Mouse (Mus musculus): Measurements from ENCODE around the gene Sox5.
"Not testable (repeated sequence)": the region's sequence is repeated elsewhere in the genome, so short reads cannot be mapped to it uniquely, and the experiment has no call there.

Sox5 gene

GRCm38 (mm10) chr6:144265004-144265403, 516.8 kb downstream of the Sox5 start:
- no peak for DNase-seq

DNA sequence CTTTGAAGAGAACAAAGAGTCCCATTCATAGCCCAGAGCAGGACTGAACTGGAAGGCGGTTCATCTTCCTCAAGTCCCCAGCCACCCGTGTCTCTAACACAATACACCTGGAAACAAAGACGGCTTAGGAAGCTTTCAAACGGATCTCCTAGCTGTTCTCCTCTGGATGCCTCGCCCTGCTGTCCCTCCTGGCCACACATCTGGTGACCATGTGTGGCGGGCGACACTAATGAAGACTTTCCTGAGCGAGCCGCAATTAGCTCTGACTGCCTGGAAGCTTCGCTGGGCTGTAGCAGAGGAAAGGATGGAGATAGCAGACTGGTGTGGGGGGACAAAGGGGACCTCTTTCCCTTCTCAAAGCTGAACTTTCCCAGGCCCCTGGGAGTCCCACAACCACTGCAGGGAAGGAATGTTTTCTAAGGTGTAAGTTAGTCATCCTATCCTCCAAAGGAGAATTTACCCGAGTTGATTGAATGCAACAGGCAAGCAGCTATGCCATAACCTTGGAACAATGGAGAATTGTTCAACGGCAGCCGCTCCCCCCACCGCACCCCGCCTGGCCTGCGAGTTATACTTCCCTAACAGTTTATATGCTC, 517.4 kb downstream of the Sox5 start:
- no peak for DNase-seq

- peak; percentile 35 for DNase-seq
Measured at GRCm38 (mm10) chr6:144256500-144256899, 525.3 kb downstream of the Sox5 start.

GRCm38 (mm10) chr6:144252191-144252718, 529.5 kb downstream of the Sox5 start:
- no peak for DNase-seq

DNA sequence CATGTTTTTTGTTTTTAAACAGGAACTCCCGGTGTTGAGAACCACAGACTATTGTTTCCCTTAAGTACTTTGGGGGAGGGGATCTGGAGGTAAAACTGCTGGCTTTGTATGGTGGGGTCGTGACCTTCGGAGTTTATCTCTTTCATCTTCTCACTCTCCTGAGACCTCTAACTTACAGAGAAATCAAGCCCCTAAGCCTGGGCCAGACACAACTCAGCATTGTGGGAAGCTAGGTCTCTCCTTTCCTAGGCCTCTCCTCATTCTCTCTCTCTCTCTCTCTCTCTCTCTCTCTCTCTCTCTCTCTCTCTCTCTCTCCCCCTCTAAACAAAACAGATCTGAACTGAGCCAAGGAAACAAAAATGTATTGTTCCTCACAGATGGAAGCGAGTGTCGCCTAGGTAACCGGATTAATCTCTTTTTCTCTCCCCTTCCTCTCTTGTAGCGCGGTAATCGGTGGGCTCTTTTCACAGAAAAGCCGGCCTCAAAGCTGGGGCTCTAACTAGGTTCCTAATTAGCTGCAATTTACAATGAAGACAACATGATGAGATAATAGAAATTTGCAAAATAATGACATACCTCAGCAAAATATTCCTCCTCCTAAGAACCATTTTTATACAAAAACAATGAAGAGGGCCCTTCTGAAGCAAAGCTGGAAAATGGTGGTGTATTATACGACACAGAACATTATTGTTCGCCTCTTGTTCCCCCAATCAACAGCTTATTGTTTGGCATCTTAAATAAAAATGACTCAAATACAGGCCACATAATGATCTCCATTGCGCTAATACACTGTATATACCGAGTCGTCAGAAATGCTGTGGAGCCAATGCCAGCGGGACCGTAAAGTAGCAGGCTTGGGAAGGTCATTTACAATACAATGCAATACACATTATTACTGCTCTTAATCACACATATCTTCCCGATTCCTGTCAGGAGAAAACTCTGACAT, 530.3 kb downstream of the Sox5 start:
- no peak for DNase-seq

- DNase-seq = no peak
Measured at GRCm38 (mm10) chr6:144250625-144251181, 531.1 kb downstream of the Sox5 start.

- DNase-seq = no peak
Measured at GRCm38 (mm10) chr6:144236581-144236980, 545.2 kb downstream of the Sox5 start.

DNA sequence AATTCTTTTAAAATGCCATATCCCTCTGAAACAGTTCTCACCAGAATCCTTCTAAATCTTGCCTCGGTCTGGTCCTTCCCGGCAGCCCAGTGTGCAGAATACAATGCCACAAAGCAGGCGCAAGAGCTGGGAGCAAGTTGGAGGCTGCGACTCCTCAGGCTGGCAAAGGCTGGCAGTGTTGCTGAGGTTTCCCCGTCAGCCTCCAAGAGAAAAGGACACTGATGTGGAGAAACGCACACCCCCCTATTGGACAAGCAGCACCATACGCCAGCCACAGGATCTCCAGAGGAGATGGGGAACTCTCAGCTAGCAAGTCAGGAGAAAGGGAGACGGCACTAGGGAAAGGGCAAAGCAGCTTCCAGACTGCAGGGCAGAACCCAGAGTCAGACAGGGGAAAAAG, 577.8 kb downstream of the Sox5 start:
- no peak for DNase-seq

- no peak for DNase-seq
Measured at GRCm38 (mm10) chr6:144203013-144203412, 578.8 kb downstream of the Sox5 start.

- DNase-seq = no peak
Measured at GRCm38 (mm10) chr6:144201402-144202040, 580.3 kb downstream of the Sox5 start.

GRCm38 (mm10) chr6:144197209-144198119, 584.3 kb downstream of the Sox5 start:
- DNase-seq = no peak

DNA sequence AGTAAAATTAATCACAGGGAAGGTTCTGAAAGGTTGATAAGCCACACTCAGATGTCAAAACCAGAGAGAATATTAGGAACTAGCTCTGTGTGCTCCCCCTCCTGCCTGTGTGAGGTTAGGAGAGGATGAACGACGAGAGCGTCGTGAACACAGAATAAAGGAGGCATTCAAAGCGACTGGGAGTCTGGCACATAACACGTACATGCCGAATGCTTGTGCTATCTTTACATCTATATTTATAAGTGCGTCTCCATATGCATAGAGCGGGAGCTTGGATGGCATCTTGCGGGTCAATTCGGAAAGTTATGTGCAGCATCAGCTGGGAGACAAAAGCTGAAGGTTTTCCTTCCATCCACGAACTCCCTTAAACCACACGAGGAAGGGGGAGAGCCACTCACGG, 585.8 kb downstream of the Sox5 start:
- no peak for DNase-seq

- DNase-seq = no peak
Measured at GRCm38 (mm10) chr6:144183087-144183486, 598.7 kb downstream of the Sox5 start.

GRCm38 (mm10) chr6:144182429-144182828, 599.3 kb downstream of the Sox5 start:
- DNase-seq = not testable (repeated sequence)

DNA sequence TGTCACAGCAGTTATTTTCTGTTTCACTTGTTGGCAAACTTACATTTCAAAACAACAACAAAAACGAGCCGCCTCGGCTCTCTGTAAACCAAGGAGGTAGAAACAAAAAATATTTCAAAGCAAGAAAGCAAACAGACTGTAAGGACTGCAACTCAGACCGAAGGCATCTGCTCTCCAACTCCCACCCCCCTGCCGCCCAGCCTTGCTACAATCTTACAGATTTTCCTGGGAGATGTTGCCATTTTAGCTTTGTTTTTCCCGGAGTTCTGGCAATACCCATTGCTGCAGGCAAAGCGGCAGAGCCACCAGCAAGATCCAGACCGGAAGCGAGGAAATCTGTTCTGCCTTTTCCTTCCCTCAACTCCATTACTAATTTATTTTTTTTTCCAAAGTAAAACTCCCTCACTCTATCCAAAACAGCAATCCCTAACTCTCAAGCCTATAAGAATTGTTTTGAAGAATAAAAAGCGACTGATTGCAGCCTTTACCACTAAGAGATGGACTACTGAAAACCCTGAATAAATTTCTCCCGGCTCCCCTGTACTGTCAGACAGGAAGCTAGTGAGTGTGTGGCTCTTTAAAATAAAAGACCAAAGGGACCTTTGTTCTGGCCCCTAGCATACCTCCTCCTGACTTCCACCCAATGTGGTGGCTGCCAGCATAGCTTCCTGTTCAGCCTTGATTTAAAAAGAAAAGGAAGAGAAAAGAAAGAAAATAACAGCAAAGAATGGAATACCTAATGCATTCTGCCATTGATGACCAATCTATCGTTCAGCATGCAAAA, 600.5 kb downstream of the Sox5 start:
- DNase-seq = peak; percentile 38

DNA sequence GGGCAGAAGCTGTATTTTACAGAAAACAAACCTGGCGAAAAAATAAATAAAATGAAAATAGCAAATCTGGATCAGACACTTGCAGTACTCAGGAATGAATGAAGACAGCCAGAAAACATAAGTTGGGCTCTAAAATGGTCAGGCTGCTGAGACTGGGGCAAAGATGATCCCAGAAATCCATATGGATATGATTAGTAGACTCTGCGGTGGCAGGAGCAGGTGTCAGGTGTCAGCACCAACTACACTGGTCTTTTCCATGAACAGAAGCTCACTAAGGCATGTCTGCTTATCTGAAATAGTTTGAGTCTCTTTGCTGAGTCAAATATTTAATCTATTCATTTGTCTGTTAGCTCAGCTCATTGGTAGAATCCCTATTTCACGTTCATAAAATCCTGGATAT, 602.7 kb downstream of the Sox5 start:
- no peak for DNase-seq

DNA sequence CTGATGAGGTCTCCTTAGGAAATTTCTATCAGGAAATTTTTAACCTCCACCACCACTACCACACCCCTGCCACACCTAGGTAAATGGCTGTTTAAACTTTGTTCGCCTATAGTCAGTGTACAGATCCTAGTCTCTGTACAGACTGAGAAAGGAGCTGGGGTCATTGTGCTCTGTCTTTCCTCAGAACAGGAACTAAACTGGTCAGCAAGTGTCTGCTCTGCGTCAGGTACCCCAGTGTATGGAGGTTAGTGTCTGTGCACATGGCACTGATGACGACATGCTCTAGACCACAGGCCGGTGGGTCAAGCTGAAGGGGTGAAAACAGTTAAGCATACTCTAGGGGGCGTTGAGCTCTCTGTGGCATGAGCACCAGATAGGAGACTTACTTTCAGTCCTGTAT, 605.1 kb downstream of the Sox5 start:
- no peak for DNase-seq

- DNase-seq = no peak
Measured at GRCm38 (mm10) chr6:144175590-144175989, 606.2 kb downstream of the Sox5 start.

DNA sequence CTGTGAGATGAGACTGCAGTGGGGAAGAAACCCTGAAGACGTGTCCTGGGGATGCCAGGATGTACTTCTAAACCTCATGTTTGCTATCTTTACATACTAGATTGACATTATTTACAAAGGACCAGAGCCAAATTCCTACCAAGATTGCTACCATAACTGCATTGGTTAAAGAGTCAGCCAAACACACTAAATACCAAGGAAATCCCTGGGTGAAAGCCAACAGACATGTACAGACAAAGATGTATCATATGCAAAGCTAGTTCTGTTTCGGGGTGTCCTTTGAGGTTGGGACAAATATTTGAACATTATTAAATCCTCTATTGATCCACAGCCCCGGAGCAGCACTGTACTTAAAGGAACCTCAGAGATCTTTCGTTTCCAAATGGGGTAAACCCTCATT, 611.2 kb downstream of the Sox5 start:
- DNase-seq = no peak

GRCm38 (mm10) chr6:144169791-144170190, 612.0 kb downstream of the Sox5 start:
- no peak for DNase-seq

Measured in lung, postnatal 10 days (tissue).